Mouse (Mus musculus): ENCODE results near the gene Lat.
"Not testable (repeated sequence)": the region's sequence is repeated elsewhere in the genome, so short reads cannot be mapped to it uniquely, and the experiment has no call there.

Gene Lat

DNA sequence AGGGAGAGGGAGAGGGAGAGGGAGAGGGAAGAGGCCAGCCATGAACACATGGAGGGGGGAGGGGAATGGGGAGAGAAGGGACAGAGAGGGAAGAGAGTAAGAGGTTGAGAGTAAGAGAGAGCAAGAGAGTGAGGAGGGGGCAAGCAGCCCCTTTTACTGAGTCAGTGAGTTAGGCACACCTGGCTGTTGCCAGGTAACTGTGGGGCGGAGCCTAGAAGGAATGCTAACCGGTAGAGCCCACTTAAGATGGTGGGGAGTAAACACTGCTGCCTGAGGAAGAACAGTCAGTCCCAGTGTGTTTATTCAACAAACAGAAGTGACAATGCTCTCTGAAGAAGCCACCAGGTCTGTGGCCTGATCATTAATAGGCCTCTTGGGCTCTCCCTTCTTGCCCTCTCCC is 38.7 kb downstream of the Lat start:
- no peak for DNase-seq

DNA sequence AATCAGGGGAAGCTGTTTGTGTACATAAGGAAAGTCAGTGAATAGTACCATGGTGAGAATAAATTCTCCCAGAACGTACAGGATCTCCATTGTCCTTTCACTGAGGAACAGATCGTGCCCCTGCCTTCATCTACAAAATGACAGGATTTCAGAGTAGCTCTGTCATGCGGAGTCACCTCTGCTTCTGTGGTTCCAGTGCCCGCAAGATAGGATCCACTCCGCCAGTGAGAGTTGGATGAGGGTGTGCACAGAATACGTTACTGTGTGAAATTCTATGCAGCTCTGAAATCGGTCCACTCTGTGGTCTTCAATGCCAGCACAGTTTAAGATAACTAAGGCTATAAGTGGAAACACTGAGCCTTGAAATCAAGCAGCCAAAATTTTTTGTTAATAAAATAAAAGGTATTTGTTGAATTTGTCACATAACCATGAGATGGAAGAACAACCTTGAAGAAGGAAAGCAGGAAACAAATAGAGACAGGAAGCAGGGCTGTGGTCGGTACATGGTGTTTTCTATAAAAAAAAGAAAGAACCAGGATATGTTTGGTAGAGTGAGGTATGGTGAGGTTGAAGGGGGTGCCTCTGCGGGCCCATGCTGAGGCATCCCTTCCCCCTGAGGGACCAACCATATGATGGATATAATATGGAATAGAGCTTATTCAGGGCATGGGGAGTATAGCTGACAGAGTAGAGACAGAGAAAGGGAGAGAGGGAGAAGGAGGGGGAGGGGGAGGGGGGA is 39.3 kb downstream of the Lat start:
- no peak for DNase-seq

DNA sequence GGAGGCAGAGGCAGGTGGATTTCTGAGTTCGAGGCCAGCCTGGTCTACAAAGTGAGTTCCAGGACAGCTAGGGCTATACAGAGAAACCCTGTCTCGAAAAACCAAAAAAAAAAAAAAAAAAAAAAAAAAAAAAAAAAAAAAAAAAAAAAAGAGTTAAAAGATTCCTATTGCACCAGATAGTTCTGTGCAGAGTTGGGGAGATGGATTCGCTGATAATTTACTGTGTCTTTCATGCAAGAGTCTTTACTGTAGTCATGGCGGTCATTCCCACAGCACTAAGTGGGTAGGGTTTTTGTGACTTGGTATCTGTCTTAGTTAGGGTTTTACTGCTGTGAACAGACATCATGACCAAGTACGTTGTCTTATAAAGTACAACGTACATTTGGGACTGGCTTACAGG is 40.5 kb downstream of the Lat start:
- DNase-seq, result not testable (repeated sequence)

DNA sequence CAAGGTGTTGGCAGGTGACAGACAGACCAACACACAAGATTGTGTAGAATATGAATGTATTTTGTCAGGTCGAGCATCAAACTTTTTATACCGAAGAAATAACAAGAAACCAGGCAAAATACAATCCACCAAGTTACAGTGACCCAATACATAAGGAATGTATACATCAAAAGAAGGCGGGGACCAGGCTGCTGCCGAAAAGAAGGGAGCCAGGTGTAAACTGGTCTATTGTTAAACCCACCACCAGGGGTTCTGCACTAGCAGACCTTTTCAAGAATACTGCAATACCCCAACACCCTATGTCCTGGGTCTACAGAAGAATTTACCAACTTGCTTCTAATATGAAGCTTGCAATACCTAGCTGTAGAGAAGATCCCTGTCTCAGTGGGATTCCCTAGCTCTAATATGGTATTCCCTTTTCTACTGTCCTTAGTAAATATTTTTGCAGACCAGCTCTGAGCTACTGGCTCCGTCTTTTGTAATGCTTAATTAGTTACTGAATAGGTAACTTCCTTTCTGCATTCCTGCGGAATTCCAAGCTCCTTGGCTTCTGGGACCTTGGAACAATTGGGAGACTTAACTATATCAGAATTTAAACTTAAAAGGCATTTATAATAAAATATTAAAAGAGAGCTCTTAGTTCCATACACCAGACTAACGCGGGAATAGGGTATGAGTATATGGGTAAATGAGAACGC is 43.6 kb downstream of the Lat start:
- not testable (repeated sequence) for DNase-seq

DNA sequence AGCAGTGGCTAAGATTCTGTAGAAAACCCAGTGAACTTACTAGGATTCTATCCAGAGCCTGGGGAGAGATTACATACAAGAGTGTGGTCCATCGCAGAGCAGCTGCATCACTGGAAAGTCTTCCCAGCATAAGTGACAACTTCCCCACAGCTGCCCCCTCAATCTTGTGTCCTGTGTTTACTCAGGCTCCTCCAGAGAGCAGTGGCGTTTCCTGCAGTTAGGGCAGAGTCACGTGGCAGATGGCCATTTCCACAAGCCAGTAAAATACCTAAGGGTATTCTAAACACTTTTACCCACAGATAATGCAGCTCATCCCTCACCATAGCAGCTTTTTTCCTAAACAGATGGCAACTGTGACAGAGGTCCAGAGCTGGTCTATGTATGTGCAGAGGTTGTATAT is 44.6 kb downstream of the Lat start:
- DNase-seq, result no peak

DNA sequence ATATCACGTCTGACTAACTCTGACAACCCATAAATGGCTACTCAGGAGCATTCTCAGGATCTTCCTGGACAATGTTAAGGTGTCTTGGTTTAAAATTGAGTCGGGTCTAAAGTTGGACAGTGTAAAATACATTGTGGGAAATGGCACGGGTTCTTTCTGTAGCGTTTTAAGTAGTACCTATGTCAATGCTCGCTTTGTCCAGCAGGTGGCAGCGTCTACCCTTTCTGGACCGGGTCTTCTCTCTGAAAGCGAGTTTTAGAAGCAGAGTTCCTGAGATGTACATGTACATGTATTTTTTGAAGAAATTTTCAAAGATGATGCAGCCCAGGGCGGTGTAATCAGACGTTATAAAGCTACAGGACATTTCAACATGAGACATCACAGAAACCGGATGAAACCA is 45.6 kb downstream of the Lat start:
- peak; percentile 73 to 90 for DNase-seq

DNA sequence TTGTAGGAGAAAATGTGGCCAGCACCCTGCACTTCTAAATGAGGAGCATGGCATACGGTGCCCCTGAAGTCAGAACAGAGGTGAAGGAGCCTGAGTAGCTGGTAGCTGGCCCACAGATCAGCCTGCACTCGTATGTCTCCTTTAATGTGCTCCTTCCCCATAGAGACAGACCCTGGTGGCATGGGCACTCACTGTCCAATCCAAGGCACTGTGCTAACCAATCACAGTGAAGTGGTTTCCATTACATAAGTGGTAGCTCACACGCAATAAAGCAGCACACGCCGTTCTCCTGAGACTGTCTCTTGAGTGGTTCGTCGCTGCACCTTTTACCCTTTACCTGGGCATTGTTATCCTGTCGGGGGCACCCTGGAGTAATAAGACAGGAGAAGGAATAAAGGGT is 55.1 kb downstream of the Lat start:
- no peak for DNase-seq

Measured in kidney, postnatal 36 days (tissue).